Mouse (Mus musculus) embryonic fibroblast, embryonic 13.5 days (primary cell): ENCODE measurements around the gene Morn5. TPM values are rescaled to one million over a fixed set of nuclear protein-coding genes. Genes with fewer than 3 reads are reported as not detected.

Experiments
- H3K27ac ChIP-seq: 2 replicates; pipeline ENCODE4 v1.5.1; 2012; ENCODE audit warnings: low read length, control low read depth, inconsistent platforms; ENCODE audit not compliant: insufficient read depth
- H3K4me1 ChIP-seq: 2 replicates; pipeline ENCODE4 v1.6.1; 2011; ENCODE audit warnings: low read length; ENCODE audit not compliant: control insufficient read depth, insufficient read depth
- H3K4me3 ChIP-seq: 2 replicates; pipeline ENCODE4 v1.5.1; 2011; ENCODE audit warnings: mild to moderate bottlenecking, control low read depth, low read length; ENCODE audit not compliant: insufficient read depth
- CTCF ChIP-seq: IDR thresholded peaks from 2 replicates; pipeline ENCODE4 v1.5.1; 2011; ENCODE audit warnings: mild to moderate bottlenecking, control low read depth, low read length, moderate library complexity, borderline replicate concordance; ENCODE audit not compliant: insufficient read depth
- POLR2A ChIP-seq: IDR thresholded peaks from 2 replicates; pipeline ENCODE4 v1.6.1; 2011; ENCODE audit warnings: low read depth, mild to moderate bottlenecking, control low read depth, low read length, moderate library complexity
- polyA plus RNA-seq: library from polyadenylated mRNA; stranded (reverse); fragments of >200 nt; gene quantifications from 2 replicates; pipeline ENCODE4 v1.2.4, GENCODE M21; 2011; ENCODE audit warnings: low read depth; ENCODE audit not compliant: missing spikeins, insufficient read length

Gene Morn5
- polyA plus RNA-seq, 1 experiment, result not detected

- H3K4me3 ChIP-seq, result peak overlapping the region; percentile 30
- no peak overlapping the region for H3K27ac ChIP-seq
- no peaks in the 10 kb centered on the region for H3K4me1 ChIP-seq
- TF ChIP-seq POLR2A (no peak), CTCF (no peak)
Observed at GRCm38 (mm10) chr2:36090853-36091741, 41.8 kb downstream of the Morn5 start.

DNA sequence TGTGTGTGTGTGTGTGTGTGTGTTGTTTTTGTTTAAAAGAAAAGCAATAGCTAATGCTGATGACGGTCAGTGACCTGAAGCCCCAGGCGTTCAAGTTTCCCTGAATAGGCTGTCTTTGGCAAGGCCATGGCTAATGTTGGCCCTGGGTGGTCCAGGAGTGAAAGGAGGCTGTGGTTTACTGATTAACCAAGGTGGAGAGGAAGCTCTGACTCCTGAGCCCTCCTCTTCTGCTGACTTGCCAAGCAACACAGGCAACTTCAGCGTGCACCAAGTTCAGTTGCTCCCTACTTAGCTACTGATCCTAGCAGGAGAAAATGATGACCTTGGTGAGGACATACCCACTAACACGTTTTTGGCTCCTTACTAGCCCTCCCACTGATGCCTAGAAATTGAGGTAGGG lies 43.5 kb downstream of the Morn5 start:
- no peak overlapping the region for H3K4me3 ChIP-seq

GRCm38 (mm10) chr2:36093301-36093700 lies 44.0 kb downstream of the Morn5 start:
- no peak overlapping the region for H3K27ac ChIP-seq

More for the DNA sequence above, 43.5 kb downstream of the Morn5 start:
- Histone ChIP-seq H3K4me1 (no peaks in the 10 kb centered on the region), H3K27ac (no peak overlapping the region)
- no peak for TF ChIP-seq POLR2A
- TF ChIP-seq CTCF, result no peak

GRCm38 (mm10) chr2:36093914-36094475 lies 44.7 kb downstream of the Morn5 start:
- no peak for TF ChIP-seq CTCF
- no peak for TF ChIP-seq POLR2A
- no peaks in the 10 kb centered on the region; the same call in 1 of the 2 replicates for H3K4me1 ChIP-seq
- H3K27ac ChIP-seq, result no peak overlapping the region
- no peak overlapping the region for H3K4me3 ChIP-seq

More at GRCm38 (mm10) chr2:36093301-36093700, 44.0 kb downstream of the Morn5 start:
- Histone ChIP-seq H3K4me1 (no peaks in the 10 kb centered on the region), H3K4me3 (no peak overlapping the region)
- TF ChIP-seq CTCF, result no peak

- Histone ChIP-seq H3K4me3 (no peak overlapping the region), H3K4me1 (peaks cover 3% of the 10 kb centered on the region; the same call in 1 of the 2 replicates), H3K27ac (no peak overlapping the region)
- no peak for TF ChIP-seq POLR2A
- no peak for TF ChIP-seq CTCF
Observed at GRCm38 (mm10) chr2:36097129-36097815, 48.0 kb downstream of the Morn5 start.

GRCm38 (mm10) chr2:36098021-36098420 lies 48.8 kb downstream of the Morn5 start:
- H3K4me1 ChIP-seq, result peaks cover 3% of the 10 kb centered on the region; the same call in 1 of the 2 replicates
- no peak overlapping the region for H3K27ac ChIP-seq
- TF ChIP-seq POLR2A (no peak), CTCF (no peak)
- no peak overlapping the region for H3K4me3 ChIP-seq

DNA sequence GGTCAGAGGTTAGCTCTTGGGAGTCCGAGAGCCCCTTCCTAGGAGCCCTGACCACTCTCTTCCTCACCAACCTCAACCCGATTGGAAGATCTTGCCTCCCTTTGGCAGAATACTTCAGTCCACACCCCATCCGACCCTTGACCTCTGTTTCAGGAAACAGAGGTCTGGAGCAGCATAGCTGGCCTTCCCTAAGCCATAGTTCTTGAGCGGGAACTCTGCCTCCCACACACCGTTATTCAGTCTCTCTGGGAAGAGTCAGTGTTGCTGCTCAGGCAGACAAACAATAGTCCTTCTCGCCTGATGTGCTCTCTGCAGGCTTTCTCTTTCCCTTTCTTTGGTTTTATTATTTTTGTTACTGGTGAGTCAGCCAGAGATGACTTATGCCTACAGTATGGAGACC lies 50.5 kb downstream of the Morn5 start:
- TF ChIP-seq POLR2A (no peak), CTCF (no peak)
- Histone ChIP-seq H3K27ac (peak overlapping the region; percentile 3; the same call in 1 of the 2 replicates), H3K4me1 (peaks cover 3% of the 10 kb centered on the region; the same call in 1 of the 2 replicates), H3K4me3 (no peak overlapping the region)

GRCm38 (mm10) chr2:36101866-36102558 lies 52.8 kb downstream of the Morn5 start:
- Histone ChIP-seq H3K4me1 (peaks cover 3% of the 10 kb centered on the region), H3K27ac (no peak overlapping the region), H3K4me3 (no peak overlapping the region)
- TF ChIP-seq POLR2A (no peak), CTCF (no peak)

DNA sequence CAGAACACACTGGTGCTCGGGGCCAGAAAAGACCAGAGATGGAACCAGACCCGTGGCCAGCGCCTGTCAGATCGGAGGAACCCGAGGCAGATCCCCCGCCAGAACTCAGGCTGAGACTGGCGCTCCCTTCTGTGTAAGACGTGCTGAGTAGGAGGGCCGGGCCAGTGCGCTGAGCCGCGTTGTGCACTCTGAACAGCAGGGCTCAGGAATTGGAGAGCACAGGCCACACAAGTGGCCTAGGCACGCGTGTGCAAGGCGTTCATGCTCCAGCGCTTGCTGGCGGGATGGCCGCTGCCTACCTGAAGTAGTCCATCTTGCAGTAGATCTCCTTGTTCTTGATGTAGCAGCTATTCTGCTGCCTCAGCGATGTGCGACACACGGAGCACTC lies 53.3 kb downstream of the Morn5 start:
- Histone ChIP-seq H3K27ac (no peak overlapping the region), H3K4me1 (peaks cover 3% of the 10 kb centered on the region), H3K4me3 (no peak overlapping the region)
- TF ChIP-seq POLR2A (no peak), CTCF (no peak)
